Mouse (Mus musculus) brain, adult 2 months (tissue): ENCODE data around the gene Dazap2.

Experiments used
- DNase-seq: peaks from one replicate; pipeline ENCODE4 v3.0.0; 2011; ENCODE audit warnings: low read depth, low spot score

Gene Dazap2

DNA sequence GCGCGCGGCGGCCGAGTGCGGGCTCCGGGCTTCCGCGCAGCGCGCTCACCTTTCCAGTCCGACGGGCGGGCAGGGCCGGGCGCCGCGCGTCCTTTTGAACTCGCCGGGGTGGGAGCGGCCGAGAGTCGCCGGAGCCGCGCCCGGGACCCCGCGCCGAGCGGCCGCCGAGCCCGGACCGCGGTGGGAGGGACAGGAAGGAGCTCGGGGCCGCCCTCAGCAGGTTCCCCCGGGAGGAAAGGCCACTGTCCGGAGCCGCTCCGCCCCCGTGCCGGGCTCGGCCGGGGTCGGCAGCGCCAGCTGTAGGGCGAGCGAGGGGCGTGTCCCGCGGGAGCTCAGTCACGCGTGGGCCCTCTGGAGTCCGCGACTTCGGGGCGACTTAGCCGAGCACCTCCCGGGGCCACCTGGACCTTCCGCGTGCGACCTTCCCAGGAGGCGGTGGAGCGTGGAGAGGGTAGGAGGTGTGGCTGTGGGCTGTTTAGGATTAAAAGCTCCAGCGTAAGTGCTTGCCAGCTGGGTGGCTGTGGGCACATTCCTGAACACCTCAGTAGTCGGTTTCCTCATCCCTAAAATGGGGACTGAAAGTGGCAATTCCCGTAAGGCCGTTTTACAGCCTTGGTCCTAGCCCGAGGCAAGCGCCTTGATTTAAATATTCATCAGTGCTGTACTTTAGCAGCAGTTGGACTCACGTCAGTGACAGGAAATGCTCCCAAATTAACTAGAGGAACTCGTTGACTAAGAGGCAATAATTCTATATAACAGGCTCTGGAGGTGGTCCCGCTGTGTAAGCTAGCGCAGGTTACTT is 21.8 kb downstream of the Dazap2 start, which contains the start of gene Smagp:
Gene Smagp, minus strand, starts transcription at position 241 of the 802 bp plus-strand sequence.
- DNase-seq: no peak

DNA sequence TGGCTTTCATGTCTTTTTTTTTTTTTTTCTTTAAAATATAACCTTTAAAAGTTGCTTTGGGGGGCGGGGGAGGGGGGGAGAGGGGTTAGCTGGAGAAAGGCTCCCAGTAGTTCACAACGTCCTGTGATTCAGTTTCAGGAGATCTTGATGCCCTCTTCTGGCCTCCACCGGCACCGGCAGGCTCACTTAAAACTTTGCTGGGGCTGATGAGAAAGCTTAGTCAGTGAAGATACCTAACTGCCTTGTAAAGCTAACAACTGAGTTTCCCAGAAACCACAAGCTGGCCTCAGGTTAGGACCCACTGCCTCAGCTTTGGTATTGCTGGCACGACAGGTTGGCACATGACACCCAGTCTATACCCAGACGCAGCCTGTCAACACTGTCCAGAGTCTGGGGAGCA is 22.5 kb downstream of the Dazap2 start:
- peak; percentile 40 for DNase-seq

GRCm38 (mm10) chr15:100639972-100640750 is 25.0 kb downstream of the Dazap2 start:
- DNase-seq: no peak

DNA sequence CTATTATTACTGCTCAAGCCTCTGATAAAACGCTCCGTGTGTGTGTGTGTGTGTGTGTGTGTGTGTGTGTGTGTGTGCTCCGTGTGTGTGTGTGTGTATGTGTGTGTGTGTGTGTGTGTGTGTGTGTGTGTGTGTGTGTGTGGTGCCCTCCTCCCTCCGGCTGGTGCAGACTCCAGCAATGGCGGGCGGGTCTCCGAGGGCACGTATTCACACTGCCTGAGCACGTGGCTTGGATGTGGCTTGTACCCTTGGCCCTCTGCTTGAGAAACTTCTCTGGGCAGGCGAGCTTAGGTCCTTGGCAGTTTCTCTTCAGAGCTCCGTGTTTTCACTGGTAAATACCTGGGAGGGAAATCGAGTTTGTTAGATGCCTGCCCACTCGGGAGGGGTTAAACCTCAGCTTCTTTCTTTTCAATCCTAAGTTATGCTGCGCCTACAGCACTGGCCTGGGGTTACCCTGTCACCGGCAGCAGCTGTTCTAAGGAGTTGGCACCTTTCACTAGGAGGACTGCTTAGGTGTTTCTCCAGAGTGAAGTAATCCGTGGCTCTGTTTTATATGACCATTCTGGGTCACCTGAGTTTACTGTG is 26.2 kb downstream of the Dazap2 start:
- DNase-seq: no peak

DNA sequence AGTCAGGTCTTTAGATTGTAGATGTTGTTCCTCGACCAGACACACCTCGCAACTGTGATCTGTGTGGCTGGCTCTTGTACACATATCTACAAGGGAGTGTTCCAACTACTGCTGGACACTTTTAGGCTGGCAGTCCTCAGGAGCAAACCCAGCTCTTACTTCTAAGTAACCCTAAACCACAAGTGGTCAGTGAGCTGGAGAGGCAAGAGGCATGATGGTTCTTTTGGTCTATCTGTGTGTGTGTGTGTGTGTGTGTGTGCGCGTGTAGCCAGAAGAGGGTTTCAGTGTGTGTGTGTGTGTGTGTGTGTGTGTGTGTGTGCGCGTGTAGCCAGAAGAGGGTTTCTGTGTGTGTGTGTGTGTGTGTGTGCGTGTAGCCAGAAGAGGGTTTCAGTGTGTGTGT is 27.3 kb downstream of the Dazap2 start:
- DNase-seq: no peak

DNA sequence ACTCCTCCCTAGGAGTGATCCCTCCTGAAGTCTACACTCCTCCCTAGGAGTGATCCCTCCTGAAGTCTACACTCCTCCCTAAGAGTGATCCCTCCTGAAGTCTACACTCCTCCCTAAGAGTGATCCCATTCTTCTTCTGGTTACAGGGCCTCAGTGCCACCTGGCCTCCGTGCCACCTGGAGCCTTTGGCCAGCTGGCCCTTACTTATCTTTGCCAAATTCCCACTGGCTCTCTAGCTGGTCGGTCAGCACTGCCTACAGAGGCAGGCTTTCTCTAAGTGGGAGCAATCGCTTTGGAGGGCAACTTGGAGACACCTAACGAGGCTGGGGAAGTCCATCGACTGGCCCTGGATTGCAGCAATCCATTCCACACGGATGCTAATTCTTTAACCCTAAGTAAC is 31.0 kb downstream of the Dazap2 start:
- DNase-seq: peak; percentile 84

GRCm38 (mm10) chr15:100650111-100650510 is 35.0 kb downstream of the Dazap2 start:
- DNase-seq: peak; percentile 54

DNA sequence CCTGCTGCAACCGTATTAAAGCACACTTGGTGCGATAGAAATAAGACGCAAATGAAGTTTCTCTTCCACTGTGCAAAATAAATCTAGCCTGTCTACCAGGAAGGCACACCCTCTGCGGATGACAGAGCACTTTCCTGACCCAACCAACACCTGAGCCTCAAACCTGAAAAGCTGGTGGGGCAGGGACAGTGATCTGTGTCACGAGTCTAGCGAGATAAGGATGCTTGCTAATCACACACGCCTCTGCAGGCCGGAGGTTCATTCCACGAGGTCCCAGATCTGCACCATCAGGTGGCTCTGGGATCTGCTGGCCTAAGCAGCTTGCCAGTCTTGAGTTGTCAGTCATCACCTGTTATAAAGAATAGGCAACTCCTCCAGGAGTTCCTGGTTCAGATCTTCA is 36.5 kb downstream of the Dazap2 start:
- DNase-seq: no peak

GRCm38 (mm10) chr15:100654271-100654670 is 39.1 kb downstream of the Dazap2 start:
- DNase-seq: no peak

GRCm38 (mm10) chr15:100655201-100655600 is 40.1 kb downstream of the Dazap2 start:
- DNase-seq: no peak

GRCm38 (mm10) chr15:100660306-100660705 is 45.2 kb downstream of the Dazap2 start:
- peak; percentile 87 for DNase-seq

- DNase-seq: no peak
Observed at GRCm38 (mm10) chr15:100660805-100661204, 45.7 kb downstream of the Dazap2 start.

- DNase-seq: peak; percentile 16
Observed at GRCm38 (mm10) chr15:100664813-100665274, 49.7 kb downstream of the Dazap2 start.

- DNase-seq: peak; percentile 29
Observed at GRCm38 (mm10) chr15:100665411-100666218, 50.5 kb downstream of the Dazap2 start.

- DNase-seq: peak; percentile 23
Observed at GRCm38 (mm10) chr15:100666219-100666696, 51.1 kb downstream of the Dazap2 start.

DNA sequence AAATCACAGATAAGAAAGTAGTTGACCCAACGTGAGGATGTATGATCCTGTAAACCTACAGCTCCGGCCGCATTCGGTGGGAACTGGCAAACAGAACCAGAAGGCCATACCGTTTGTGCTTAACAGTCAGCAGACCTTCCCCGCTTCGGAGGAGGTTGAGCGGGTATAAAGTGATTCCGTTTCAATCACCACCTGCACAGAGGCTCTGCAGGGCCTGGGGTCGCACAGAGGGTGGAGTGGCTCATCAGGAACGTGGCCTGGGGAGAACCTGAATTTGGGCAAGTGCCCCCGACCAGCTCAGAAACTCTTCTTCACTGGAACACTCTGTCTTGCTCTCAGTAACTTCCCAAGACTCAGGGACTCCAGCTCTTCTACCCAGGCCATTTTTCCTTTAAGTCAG is 51.7 kb downstream of the Dazap2 start:
- DNase-seq: no peak

GRCm38 (mm10) chr15:100667420-100667819 is 52.3 kb downstream of the Dazap2 start:
- DNase-seq: no peak

DNA sequence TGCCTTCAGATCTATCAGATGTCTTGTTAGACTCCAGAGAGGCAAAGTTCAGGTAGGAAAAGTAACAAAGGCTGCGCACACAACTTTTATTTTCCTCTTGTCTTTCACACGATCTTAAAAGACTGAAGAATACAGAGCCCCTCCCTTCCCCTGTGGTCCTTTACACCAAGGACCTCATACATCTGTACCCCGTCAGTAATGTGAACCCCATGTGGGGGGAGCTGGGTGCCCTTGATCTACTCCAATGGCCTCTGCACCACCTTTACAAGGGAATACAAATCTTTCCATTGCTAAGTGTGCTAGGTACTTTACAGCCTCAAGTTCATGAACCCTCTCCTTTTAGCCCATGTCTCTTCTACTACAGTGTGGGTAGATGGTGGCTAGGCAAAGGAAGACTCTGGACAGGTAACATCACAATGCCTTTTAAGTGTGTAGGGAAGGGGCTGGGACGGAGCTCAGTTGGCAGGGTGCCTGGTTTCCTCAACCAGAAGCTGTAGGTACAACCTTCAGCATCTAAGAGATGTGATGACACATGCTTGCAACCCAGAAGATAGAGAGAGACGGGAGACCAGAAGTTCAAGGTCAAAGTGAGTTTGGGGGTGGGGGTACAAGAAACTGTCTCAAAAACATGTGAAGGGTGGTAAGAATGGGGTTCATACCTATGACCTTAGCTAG is 52.9 kb downstream of the Dazap2 start:
- no peak for DNase-seq

- peak; percentile 18 for DNase-seq
Observed at GRCm38 (mm10) chr15:100669337-100669736, 54.2 kb downstream of the Dazap2 start, which contains the start of gene Bin2. Gene Bin2, minus strand, starts transcription at chr15:100669553.

DNA sequence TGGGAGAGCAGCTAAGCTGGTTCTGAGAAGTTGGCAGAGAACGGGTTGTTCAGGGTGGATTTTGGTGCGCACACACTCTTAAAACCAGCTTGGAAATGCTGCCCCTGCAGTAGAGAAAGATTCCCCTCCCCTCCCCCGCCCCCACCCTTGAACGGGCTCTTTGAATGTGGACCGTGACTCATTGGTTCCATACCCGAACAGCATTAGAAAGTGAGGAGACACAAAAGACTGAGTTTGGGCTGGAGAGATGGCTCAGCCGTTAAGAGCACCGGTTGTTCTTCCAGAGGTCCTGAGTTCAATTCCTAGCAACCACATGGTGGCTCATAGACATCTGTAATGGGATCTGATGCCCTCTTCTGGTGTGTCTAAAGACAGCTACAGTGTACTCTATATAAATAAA is 54.9 kb downstream of the Dazap2 start:
- no peak for DNase-seq
